Mouse (Mus musculus): ENCODE results near the gene Zbtb7a. TPM values are rescaled to one million over a fixed set of nuclear protein-coding genes. Genes with fewer than 3 reads are reported as not detected.
"Not testable (repeated sequence)": the region's sequence is repeated elsewhere in the genome, so short reads cannot be mapped to it uniquely, and the experiment has no call there.

The Zbtb7a gene
- total RNA-seq, 2 experiments from 2014 or later = 28.2 to 30.1 TPM

GRCm38 (mm10) chr10:81161602-81162317, 26.7 kb downstream of the Zbtb7a start:
- no peak for DNase-seq
- intact Hi-C loops (cut with DNase I; ENCODE audit: low total_unique reads) = loop anchor here (5.0 kb wide), 1 partner anchor 154 kb away; no protein-coding TSS in a partner anchor

DNA sequence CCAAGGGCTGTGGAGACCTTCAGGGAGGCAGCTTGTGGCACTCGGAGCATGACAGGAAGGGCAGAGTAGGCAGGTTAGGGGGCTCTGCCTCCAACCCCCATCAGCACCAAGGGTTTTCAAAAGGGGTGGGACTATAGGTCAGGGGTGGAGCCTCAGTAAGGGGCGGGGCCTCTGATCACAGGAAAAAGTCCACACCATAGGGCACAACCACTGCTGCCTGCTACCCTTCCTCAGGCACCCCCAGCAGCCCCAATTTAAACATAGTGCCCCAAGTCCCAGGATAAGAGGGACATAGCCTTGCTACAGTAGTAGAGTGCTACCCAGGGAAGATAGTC, 27.3 kb downstream of the Zbtb7a start:
- DNase-seq = no peak
- intact Hi-C loops (cut with DNase I; ENCODE audit: low total_unique reads) = loop anchor here (5.0 kb wide), 1 partner anchor 155 kb away; no protein-coding TSS in a partner anchor

DNA sequence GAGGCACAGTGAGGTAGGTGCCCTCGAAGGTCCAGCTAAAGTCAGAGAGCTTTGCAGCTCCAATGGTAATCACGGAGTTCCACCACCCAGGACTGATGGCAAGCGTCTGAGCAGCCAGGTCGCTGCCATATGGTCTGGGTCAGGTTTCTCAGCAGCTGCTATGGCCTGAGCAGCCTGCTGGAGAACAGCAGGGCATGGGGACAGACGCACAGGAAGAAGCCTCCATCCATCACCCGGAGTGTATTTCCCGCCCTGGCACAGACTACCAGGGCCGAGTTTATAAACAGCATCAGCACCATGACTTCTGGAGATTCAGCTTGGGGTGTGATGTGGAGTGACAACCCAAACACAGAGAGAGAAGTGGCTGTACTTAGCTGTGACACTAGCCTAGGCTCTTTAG, 30.1 kb downstream of the Zbtb7a start:
- DNase-seq = no peak
- intact Hi-C loops (cut with DNase I; ENCODE audit: low total_unique reads) = no loop called here

DNA sequence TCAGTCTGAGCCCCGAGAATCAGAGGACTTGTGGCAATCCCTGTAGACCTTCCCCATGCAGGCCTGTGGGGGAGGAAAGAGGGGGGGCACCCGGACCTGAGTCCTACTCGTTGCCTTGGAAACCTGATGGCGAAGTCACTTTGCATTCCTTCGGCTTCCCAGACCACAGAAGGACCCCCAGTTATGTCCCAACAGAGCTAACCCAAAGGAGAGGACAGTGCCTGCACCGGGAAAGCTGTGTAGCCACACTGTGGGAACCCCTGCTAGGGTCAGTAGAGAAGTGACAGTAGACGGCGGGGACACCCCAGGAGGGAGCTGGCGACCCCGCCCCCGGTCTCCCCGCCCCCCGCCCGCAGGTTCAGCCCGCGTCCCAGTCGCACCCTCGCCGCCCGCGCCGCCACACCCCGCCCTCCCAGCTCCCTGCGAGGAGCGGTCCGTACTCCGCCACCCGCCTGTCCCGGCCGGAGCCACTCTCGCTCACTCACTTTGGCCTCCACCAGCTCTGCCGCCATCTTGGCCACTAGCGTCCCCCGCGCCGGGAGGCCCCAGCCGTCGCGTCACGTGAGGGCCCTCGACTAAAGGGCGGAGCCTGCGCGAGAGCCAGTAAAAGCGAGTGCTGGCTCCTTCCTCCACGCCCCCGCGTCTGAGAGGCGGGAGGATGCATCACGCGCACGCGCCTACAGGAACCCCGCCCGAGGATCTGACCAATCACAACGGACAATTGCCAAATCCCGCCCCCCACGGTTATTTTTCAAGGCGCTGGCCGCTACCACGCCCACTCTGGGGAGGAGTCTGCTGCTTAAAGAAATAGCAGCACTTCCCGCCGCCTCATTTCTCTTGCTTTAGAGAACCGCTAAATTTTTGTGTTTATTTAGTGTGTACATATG, 32.4 kb downstream of the Zbtb7a start, which contains the start of gene Pias4:
Pias4 (minus strand) TSS at position 724 of the 887 bp plus-strand sequence.
- peak; percentile 100 for DNase-seq
- intact Hi-C loops (cut with DNase I; ENCODE audit: low total_unique reads) = no loop called here

GRCm38 (mm10) chr10:81168087-81168431, 33.0 kb downstream of the Zbtb7a start:
- no peak for DNase-seq
- intact Hi-C loops (cut with DNase I; ENCODE audit: low total_unique reads) = no loop called here

DNA sequence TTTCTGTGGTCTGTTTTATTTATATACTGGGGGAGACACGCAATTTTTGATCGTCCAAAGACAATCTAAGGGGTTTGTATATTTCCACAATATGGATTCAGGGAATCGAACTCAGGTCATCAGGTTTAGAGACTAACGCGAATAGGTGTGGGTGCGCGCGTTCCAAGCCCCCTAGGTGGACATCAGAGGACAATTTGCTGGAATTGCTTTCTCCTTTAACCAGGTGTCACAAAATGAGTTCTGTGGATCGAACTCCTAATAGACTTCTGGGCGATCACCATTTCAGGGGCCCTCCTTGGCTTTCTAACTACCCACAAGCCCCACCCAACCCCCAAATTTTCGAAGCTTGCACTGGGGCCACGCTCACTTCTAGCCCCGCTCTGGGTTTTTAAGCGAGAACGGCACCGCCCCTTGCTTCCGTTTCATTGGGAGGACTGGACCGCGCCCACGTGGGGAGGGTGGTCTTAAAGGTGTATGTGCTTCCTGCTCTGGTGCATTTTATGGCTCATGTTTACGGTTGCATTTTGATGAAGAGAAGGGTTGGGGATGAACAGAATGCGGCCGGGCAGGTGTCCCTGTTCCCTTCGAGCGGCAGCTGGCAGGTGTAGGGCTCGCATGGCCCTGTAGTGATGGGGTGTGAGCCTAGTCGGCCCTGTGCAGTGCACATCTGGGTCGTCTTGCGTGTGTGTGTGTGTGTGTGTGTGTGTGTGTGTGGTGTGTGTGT, 33.7 kb downstream of the Zbtb7a start:
- intact Hi-C loops (cut with DNase I; ENCODE audit: low total_unique reads) = no loop called here
- DNase-seq = peak; percentile 88

DNA sequence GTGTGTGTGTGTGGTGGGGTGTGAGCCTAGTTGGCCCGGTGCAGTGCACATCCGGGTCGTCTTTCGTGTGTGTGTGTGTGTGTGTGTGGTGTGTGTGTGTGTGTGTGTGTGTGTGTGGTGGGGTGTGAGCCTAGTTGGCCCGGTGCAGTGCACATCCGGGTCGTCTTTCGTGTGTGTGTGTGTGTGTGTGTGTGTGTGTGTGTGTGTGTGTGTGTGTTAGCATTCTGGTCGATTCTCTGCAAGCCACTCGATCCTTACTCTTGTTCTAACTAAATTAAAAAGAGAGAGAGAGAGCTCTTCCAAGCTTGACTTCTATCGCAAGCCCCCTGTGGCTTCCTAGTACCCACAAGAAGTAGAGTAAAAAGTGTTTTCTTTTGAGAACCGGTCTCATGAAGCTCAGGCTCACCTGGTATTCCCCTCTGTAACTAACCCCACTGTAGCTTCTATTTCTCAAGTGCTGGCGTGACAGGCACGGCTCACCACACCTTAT, 34.4 kb downstream of the Zbtb7a start:
- DNase-seq; intact Hi-C loops (cut with DNase I; ENCODE audit: low total_unique reads): not testable (repeated sequence)

DNA sequence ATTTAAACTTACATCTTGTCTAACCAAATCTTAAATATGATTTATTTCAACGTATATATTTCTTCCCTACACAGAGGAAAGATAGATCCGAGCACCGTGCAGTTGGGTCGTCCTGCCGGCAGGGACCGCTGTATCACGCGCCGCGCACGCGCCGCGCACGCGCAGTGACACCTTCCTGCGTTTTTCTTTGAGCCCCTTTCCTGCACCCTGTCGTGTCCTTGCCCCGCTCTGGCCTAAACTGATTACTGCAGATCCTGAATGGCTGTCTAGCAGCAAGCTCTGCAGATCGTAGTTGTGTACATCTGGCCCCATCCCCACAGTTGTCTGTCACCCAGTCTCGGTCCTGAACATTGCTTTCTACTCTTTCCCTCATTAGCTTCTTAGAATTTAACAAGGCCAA, 38.1 kb downstream of the Zbtb7a start:
- intact Hi-C loops (cut with DNase I; ENCODE audit: low total_unique reads) = no loop called here
- peak; percentile 83 for DNase-seq

DNA sequence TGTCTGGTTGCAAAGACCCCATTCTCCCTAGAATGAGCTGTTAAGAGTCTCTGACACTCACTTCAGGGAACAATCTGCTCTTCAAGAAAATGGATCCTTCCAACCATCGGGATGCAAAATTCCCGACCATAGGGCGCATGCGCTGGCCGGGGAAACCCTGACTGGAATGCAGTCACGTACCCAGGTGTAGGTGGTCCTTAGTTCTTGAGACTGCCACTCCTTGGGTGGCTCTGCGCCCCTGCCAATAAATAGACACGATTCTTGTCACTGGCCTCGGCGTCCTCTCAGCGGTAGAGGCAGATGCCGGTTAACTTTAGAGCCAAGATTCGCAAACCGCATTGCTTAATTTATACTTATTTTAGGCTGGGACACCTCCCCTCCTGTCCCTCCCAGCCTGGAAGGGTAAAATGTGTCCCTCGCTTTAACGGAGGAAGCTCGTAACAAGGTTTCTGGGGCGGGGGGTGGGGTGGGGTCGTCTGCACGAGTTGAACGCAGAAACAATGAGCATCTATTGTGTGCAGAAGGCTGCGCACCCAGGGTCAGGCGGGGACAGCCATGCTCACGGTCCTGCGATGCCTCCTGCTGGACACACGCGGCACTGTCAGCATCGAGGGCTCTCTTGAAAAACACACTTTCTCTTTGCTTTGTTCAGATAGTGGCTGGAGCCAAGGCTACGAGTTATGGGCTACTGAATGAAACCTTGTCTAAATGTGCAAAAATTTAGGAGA, 39.8 kb downstream of the Zbtb7a start:
- intact Hi-C loops (cut with DNase I; ENCODE audit: low total_unique reads) = no loop called here
- peak; percentile 89 for DNase-seq

GRCm38 (mm10) chr10:81175345-81175701, 40.3 kb downstream of the Zbtb7a start:
- intact Hi-C loops (cut with DNase I; ENCODE audit: low total_unique reads); DNase-seq: not testable (repeated sequence)

DNA sequence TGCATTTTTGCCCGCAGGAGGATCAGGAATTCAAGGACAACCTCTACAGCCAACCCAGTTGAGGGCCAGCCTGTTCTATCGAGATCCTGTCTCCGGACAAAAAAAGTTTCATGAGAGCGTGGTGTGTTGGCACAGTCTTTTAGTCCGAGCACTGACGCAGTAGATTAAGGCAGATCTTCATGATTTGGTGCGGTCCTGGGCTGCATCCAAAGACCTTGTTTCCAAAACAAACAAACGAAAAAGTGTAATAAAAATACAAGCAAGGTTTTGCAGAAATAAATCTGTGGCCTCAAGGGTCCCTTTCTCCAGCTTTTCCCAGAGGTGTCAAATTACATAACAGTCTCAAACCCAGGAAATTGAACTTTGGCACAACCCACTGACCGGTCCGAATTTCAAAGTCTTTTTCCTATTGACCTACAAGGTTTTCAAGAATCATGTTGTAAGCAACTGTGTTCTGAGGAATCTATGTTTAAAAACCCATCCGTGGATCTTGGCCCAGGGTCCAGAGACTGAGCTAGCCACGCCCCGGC, 41.0 kb downstream of the Zbtb7a start:
- intact Hi-C loops (cut with DNase I; ENCODE audit: low total_unique reads) = no loop called here
- peak; percentile 61 for DNase-seq

- intact Hi-C loops (cut with DNase I; ENCODE audit: low total_unique reads) = no loop called here
Measured at GRCm38 (mm10) chr10:81176466-81177271, 41.6 kb downstream of the Zbtb7a start, which contains the start of gene Eef2. Eef2 (plus strand) TSS chr10:81176631.

DNA sequence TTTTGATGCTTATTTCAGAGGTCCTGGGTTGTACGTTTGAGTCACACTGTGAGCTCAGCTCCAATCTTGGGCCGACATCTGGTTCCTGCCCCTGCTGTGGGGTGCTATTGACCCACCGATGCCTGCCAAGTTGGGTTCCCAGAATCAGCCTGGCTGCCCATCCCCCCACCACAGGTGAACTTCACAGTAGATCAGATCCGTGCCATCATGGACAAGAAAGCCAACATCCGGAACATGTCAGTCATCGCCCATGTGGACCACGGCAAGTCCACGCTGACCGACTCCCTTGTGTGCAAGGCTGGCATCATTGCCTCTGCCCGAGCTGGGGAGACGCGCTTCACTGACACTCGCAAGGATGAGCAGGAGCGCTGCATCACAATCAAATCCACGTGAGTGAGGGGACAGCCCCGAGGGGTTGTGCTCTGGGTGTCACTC, 42.5 kb downstream of the Zbtb7a start:
- no peak for DNase-seq

More at GRCm38 (mm10) chr10:81176466-81177271, 41.6 kb downstream of the Zbtb7a start, which contains the start of gene Eef2:
- peak; percentile 100 for DNase-seq

GRCm38 (mm10) chr10:81177958-81178712, 43.1 kb downstream of the Zbtb7a start:
- DNase-seq = no peak
- intact Hi-C loops (cut with DNase I; ENCODE audit: low total_unique reads) = no loop called here

More for the DNA sequence above, 42.5 kb downstream of the Zbtb7a start:
- intact Hi-C loops (cut with DNase I; ENCODE audit: low total_unique reads) = no loop called here

- intact Hi-C loops (cut with DNase I; ENCODE audit: low total_unique reads) = no loop called here
- DNase-seq = no peak
Measured at GRCm38 (mm10) chr10:81178927-81179326, 43.9 kb downstream of the Zbtb7a start.

DNA sequence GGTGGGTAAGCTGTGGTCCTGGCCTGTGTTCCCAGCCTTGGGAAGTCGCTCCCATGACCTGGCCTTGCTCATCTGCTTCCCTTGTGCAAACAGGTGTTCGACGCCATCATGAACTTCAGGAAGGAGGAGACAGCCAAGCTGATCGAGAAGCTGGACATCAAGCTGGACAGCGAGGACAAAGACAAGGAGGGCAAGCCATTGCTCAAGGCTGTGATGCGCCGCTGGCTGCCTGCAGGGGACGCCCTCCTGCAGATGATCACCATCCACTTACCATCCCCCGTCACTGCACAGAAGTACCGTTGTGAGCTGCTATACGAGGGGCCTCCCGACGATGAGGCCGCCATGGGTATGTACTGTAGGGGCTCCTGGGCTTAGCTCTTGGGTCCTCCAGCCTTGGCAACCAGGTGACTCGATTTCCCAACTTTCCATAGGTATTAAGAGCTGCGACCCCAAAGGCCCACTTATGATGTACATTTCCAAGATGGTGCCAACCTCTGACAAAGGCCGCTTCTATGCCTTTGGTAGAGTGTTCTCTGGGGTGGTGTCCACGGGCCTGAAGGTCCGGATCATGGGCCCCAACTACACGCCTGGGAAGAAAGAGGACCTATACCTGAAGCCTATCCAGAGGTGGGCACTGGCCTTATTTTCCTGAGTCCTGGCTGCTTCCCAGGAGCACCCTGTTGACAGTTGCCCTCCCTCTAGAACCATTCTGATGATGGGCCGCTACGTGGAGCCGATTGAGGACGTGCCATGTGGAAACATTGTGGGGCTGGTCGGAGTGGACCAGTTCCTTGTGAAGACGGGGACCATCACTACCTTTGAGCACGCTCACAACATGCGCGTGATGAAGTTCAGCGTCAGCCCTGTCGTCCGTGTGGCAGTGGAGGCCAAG, 44.7 kb downstream of the Zbtb7a start:
- DNase-seq = no peak
- intact Hi-C loops (cut with DNase I; ENCODE audit: low total_unique reads) = no loop called here
